Mouse (Mus musculus): Measurements from ENCODE around the gene Vmn1r44. TPM values are rescaled to one million over a fixed set of nuclear protein-coding genes. Genes with fewer than 3 reads are reported as not detected.
"Not testable (repeated sequence)": the region's sequence is repeated elsewhere in the genome, so short reads cannot be mapped to it uniquely, and the experiment has no call there.

The Vmn1r44 gene
- not detected for polyA plus RNA-seq (2012; fragmentation: generic; extraction: Trizol)
- long read RNA-seq, experiment 1 = 0 reads
- long read RNA-seq, experiment 2 = 0 reads

DNA sequence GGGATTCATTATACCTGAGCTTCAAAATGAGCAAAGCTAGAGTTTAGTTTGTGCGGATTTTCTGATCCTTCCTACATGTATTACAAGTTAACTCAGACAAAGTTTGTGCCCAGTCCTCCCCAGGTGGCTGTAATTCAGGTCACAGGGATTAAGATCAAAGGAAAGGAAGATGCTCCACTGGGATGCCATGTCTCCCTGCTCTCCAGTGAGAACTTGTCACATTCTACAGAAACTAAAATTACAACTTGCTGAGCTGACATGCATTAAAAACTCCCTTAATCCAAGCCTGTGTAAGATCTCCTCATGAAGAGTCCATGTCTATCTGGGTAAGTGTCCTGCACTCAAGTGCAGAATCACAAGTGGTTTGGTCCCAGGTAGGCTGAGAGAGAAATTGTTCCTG lies at the start of gene Vmn1r44:
Gene Vmn1r44 (plus strand): TSS at position 301 of the 400 bp plus-strand sequence.
- H3K79me3 ChIP-seq (ENCODE audit: low read depth) = no peaks in the 10 kb centered on the region
- no peak within 1 kb of the TSS for H3K4me3 ChIP-seq (ENCODE audit: insufficient read depth, poor library complexity, severe bottlenecking)
- H3K79me2 ChIP-seq (ENCODE audit: control insufficient read depth, insufficient read depth) = no peaks in the 10 kb centered on the region
- no peaks in the 10 kb centered on the region for H3K27me3 ChIP-seq (ENCODE audit: control insufficient read depth, insufficient read depth, insufficient read length)
- no peak for TF ChIP-seq FOSL1 (IDR thresholded peaks at IDR 0.05; ENCODE audit: insufficient read depth, low read length, poor library complexity, severe bottlenecking)
- TF ChIP-seq MAX (IDR thresholded peaks at IDR 0.05) = no peak
- no peak for TF ChIP-seq MYOD1 (IDR thresholded peaks at IDR 0.05; ENCODE audit: control insufficient read depth, insufficient read length, low read depth)
- TF ChIP-seq MYOG (IDR thresholded peaks at IDR 0.05; ENCODE audit: control insufficient read depth, extremely low read depth, insufficient read length) = no peak
- TF ChIP-seq USF1 (IDR thresholded peaks at IDR 0.05; ENCODE audit: low read depth) = no peak
- no peak for TF ChIP-seq CEBPB (IDR thresholded peaks at IDR 0.05; ENCODE audit: low read depth)
- no peak for TF ChIP-seq CTCF (IDR thresholded peaks at IDR 0.05; ENCODE audit: control insufficient read depth, insufficient read depth, insufficient read length)
- no peak within 1 kb of the TSS for H3ac ChIP-seq (ENCODE audit: control insufficient read depth, insufficient read length, low read depth)
- no peaks in the 10 kb centered on the region for H3K36me3 ChIP-seq (ENCODE audit: control insufficient read depth, insufficient read depth)

DNA sequence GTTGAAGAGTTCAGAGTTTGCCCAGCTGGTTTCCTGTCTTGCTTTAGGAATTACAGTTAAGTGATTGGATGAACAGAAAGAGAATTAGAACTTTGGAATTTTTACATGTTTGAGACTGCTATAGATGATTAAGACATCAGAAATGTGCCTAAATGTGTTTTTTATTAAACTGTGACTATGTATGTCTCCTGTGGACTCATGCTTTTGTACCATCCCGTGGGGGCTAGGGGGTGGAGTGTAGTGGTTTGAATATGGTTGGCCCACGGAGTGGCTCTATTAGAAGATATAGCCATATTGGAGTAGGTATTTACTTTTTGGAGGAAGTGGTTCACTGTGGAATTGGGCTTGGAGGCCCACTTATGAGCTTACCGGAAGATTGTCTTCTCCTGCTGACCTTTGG lies 25.9 kb upstream of the Vmn1r44 start:
- no peaks in the 10 kb centered on the region for H3K36me3 ChIP-seq (ENCODE audit: control insufficient read depth, insufficient read depth)
- no peaks in the 10 kb centered on the region for H3K79me2 ChIP-seq (ENCODE audit: control insufficient read depth, insufficient read depth)
- TF ChIP-seq CTCF (IDR thresholded peaks at IDR 0.05; ENCODE audit: control insufficient read depth, insufficient read depth, insufficient read length) (no peak), CEBPB (IDR thresholded peaks at IDR 0.05; ENCODE audit: low read depth) (no peak)
- H3K79me3 ChIP-seq (ENCODE audit: low read depth) = no peaks in the 10 kb centered on the region
- no peak overlapping the region for H3K4me3 ChIP-seq (ENCODE audit: insufficient read depth, poor library complexity, severe bottlenecking)
- no peaks in the 10 kb centered on the region for H3K27me3 ChIP-seq (ENCODE audit: control insufficient read depth, insufficient read depth, insufficient read length)
- H3ac ChIP-seq (ENCODE audit: control insufficient read depth, insufficient read length, low read depth) = no peak overlapping the region

DNA sequence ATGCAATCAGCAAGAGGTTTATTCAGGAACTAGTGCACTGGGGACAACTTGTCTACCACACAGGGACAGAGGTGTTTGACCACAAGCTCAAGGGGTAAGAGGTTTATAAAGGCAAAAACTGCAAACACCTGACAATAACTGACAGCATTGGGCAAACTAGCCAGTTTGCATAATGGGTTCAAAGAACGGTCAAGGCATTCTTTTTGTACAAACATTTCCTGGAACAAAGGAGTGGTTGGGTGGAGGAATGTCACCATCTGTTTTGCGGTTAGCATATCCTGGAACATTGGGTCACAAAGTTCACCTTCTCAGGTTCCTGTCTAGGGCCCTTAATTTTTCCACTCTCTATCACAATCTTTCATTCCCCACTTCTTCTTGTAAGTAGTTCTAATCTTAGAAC lies 23.6 kb upstream of the Vmn1r44 start:
- Histone ChIP-seq H3K36me3 (ENCODE audit: control insufficient read depth, insufficient read depth) (no peaks in the 10 kb centered on the region), H3ac (ENCODE audit: control insufficient read depth, insufficient read length, low read depth) (no peak overlapping the region)
- peak; percentile 58 for TF ChIP-seq MYOD1 (IDR thresholded peaks at IDR 0.05; ENCODE audit: control insufficient read depth, insufficient read length, low read depth)
- no peak for TF ChIP-seq CEBPB (IDR thresholded peaks at IDR 0.05; ENCODE audit: low read depth)
- no peak for TF ChIP-seq USF1 (IDR thresholded peaks at IDR 0.05; ENCODE audit: low read depth)
- no peak for TF ChIP-seq CTCF (IDR thresholded peaks at IDR 0.05; ENCODE audit: control insufficient read depth, insufficient read depth, insufficient read length)
- no peak for TF ChIP-seq MYOG (IDR thresholded peaks at IDR 0.05; ENCODE audit: control insufficient read depth, extremely low read depth, insufficient read length)

DNA sequence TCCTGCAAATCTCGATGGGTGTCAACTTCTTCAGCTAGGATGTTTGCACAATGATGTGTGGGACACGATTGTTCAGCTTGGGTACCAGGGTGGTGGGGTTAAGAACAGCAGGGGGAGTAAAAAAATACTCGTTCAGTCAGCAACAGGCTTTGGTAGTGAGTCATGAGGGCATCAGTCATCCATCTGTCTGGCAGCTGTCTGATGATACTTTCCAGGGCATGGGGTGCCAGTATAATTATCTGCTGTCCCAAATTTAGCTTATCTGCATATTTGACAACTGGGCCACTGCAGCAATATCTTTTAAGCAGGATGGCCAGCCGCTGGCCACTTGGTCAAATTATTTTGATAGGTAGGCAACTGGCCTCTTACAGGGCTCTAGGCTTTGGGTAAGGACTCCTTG lies 19.7 kb upstream of the Vmn1r44 start:
- Histone ChIP-seq H3K79me3 (ENCODE audit: low read depth) (no peaks in the 10 kb centered on the region), H3K36me3 (ENCODE audit: control insufficient read depth, insufficient read depth) (no peaks in the 10 kb centered on the region), H3K27me3 (ENCODE audit: control insufficient read depth, insufficient read depth, insufficient read length) (no peaks in the 10 kb centered on the region), H3K4me3 (ENCODE audit: insufficient read depth, poor library complexity, severe bottlenecking) (no peak overlapping the region), H3K79me2 (ENCODE audit: control insufficient read depth, insufficient read depth) (no peaks in the 10 kb centered on the region), H3ac (ENCODE audit: control insufficient read depth, insufficient read length, low read depth) (no peak overlapping the region)
- TF ChIP-seq FOSL1 (IDR thresholded peaks at IDR 0.05; ENCODE audit: insufficient read depth, low read length, poor library complexity, severe bottlenecking) = peak; percentile 46
- TF ChIP-seq MYOD1 (IDR thresholded peaks at IDR 0.05; ENCODE audit: control insufficient read depth, insufficient read length, low read depth) = peak; percentile 84
- TF ChIP-seq MAX (IDR thresholded peaks at IDR 0.05) = no peak
- peak; percentile 21 for TF ChIP-seq CEBPB (IDR thresholded peaks at IDR 0.05; ENCODE audit: low read depth)
- TF ChIP-seq MYOG (IDR thresholded peaks at IDR 0.05; ENCODE audit: control insufficient read depth, extremely low read depth, insufficient read length) = no peak
- TF ChIP-seq CTCF (IDR thresholded peaks at IDR 0.05; ENCODE audit: control insufficient read depth, insufficient read depth, insufficient read length) = no peak
- no peak for TF ChIP-seq USF1 (IDR thresholded peaks at IDR 0.05; ENCODE audit: low read depth)

More for the DNA sequence above, 23.6 kb upstream of the Vmn1r44 start:
- Histone ChIP-seq H3K27me3 (ENCODE audit: control insufficient read depth, insufficient read depth, insufficient read length) (no peaks in the 10 kb centered on the region), H3K79me3 (ENCODE audit: low read depth) (no peaks in the 10 kb centered on the region), H3K79me2 (ENCODE audit: control insufficient read depth, insufficient read depth) (no peaks in the 10 kb centered on the region), H3K4me3 (ENCODE audit: insufficient read depth, poor library complexity, severe bottlenecking) (no peak overlapping the region)

DNA sequence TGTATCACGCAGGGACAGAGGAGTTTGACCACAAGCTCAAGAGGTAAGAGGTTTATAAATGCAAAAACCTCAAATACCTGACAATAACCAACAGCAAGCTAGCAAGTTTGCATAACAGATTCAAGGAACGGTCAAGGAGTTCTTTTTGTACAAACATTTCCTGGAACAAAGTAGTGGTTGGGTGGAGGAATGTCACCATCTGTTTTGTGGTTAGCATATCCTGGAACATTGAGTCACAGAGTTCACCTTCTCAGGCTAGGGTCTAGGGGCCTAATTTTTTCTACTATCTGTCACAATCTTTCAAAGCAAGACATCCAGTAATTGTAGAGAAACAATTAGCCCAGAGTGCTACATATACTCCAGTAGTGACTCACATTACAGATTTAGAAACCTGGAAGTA lies 16.2 kb upstream of the Vmn1r44 start:
- Histone ChIP-seq H3K4me3 (ENCODE audit: insufficient read depth, poor library complexity, severe bottlenecking) (no peak overlapping the region), H3K27me3 (ENCODE audit: control insufficient read depth, insufficient read depth, insufficient read length) (no peaks in the 10 kb centered on the region), H3ac (ENCODE audit: control insufficient read depth, insufficient read length, low read depth) (no peak overlapping the region), H3K79me3 (ENCODE audit: low read depth) (no peaks in the 10 kb centered on the region), H3K79me2 (ENCODE audit: control insufficient read depth, insufficient read depth) (no peaks in the 10 kb centered on the region), H3K36me3 (ENCODE audit: control insufficient read depth, insufficient read depth) (no peaks in the 10 kb centered on the region)
- TF ChIP-seq MYOD1 (IDR thresholded peaks at IDR 0.05; ENCODE audit: control insufficient read depth, insufficient read length, low read depth) = peak; percentile 71
- TF ChIP-seq FOSL1 (IDR thresholded peaks at IDR 0.05; ENCODE audit: insufficient read depth, low read length, poor library complexity, severe bottlenecking) = peak; percentile 30
- TF ChIP-seq USF1 (IDR thresholded peaks at IDR 0.05; ENCODE audit: low read depth) = no peak

DNA sequence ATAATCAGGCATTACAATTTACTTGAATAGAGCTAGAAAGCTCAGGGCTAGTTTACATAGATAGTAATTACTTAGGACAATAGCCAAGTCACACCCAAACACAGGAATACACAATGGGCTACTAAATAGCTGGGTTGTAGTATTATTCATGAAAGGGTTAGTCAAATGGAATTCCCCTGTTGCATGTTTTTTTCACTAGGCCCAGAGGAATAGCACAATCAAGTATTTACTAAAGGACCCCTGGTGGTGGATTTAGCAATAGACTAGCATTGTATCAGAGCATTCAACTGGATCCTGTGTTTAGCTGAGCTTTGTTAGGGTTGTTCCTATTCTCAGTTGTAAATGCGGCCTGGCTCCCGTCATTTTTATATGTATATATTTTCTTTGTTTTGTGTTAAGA lies 15.5 kb upstream of the Vmn1r44 start:
- Histone ChIP-seq H3K4me3 (ENCODE audit: insufficient read depth, poor library complexity, severe bottlenecking) (no peak overlapping the region), H3K79me2 (ENCODE audit: control insufficient read depth, insufficient read depth) (no peaks in the 10 kb centered on the region)
- TF ChIP-seq CEBPB (IDR thresholded peaks at IDR 0.05; ENCODE audit: low read depth) (peak; percentile 8), MYOD1 (IDR thresholded peaks at IDR 0.05; ENCODE audit: control insufficient read depth, insufficient read length, low read depth) (no peak)

DNA sequence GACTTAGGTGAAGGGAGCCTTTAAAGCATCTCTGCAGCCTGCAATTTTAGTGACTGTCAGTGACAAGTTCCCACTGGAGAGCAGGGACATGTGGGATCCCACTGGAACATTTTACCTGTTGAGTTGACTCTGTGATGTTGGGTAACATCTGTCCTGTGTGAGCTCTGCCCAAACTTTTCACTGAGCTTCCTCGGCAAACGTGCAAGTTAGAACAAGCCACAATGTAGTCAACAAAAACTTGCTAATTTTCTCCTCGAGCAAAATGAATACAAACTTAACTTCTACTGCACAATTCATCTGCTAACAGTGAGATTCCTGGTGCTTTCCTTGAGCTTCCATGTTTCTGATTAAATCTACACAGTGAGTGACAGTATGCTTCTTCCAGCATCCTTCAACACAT lies 7.1 kb upstream of the Vmn1r44 start, which contains the start of the genes Vmn1r42 and Vmn1r43:
Gene Vmn1r42 (minus strand): TSS at position 101 of the 400 bp plus-strand sequence.
Gene Vmn1r43 (minus strand): TSS at position 101 of the 400 bp plus-strand sequence.
- H3K27me3 ChIP-seq (ENCODE audit: control insufficient read depth, insufficient read depth, insufficient read length); H3K4me3 ChIP-seq (ENCODE audit: insufficient read depth, poor library complexity, severe bottlenecking): not testable (repeated sequence)

More for the DNA sequence above, 15.5 kb upstream of the Vmn1r44 start:
- Histone ChIP-seq H3ac (ENCODE audit: control insufficient read depth, insufficient read length, low read depth) (no peak overlapping the region), H3K79me3 (ENCODE audit: low read depth) (no peaks in the 10 kb centered on the region), H3K27me3 (ENCODE audit: control insufficient read depth, insufficient read depth, insufficient read length) (no peaks in the 10 kb centered on the region), H3K36me3 (ENCODE audit: control insufficient read depth, insufficient read depth) (no peaks in the 10 kb centered on the region)

More for the DNA sequence above, 7.1 kb upstream of the Vmn1r44 start, which contains the start of the genes Vmn1r42 and Vmn1r43:
- H3K36me3 ChIP-seq (ENCODE audit: control insufficient read depth, insufficient read depth); H3K79me3 ChIP-seq (ENCODE audit: low read depth); H3ac ChIP-seq (ENCODE audit: control insufficient read depth, insufficient read length, low read depth); H3K79me2 ChIP-seq (ENCODE audit: control insufficient read depth, insufficient read depth): not testable (repeated sequence)
